Mouse (Mus musculus) embryo, embryonic 11 days (tissue): Measurements from ENCODE around the gene Cript.
"Not testable (repeated sequence)": the region's sequence is repeated elsewhere in the genome, so short reads cannot be mapped to it uniquely, and the experiment has no call there.

Source experiments
- DNase-seq: peaks from one replicate; pipeline ENCODE4 v3.0.0-alpha.2; 2015

Gene Cript

DNA sequence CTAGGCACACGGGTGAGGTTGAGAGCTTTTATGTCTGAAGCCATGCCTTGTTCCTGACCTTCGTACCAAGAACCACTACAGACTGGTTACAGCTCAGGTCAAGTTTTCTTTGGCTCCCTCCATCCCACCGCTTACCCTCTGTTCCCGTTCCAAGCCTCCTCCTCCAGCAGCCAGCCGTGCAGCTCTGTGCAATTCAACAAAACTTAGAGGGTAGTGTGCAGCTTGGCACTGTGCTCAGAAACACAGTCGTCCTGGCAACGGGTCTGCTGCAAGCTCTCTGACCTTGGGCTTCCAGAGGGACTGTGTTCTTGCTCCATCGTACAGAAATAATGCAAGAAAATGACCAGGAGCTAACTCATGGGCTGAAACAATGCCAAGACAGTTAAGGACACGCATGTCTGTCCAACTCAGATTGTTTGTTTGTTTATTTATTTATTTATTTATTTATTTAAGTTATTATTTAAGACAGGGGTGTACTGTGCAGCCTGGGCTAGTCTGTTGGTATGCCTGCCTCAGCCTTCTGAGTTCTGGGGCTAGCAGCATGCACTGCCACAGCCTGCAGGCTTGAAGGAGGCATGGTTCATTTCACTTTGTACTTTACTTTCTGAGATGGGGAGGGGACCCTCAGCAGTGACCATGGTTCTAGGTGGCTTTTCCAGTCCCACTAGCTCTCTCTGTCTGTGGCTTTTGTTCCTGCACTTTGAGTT, 25.3 kb downstream of the Cript start:
- no peak for DNase-seq

GRCm38 (mm10) chr17:87051652-87052051, 26.3 kb downstream of the Cript start:
- no peak for DNase-seq

- DNase-seq = no peak
Observed at GRCm38 (mm10) chr17:87052432-87052831, 27.1 kb downstream of the Cript start.

- no peak for DNase-seq
Observed at GRCm38 (mm10) chr17:87053921-87054320, 28.6 kb downstream of the Cript start.

GRCm38 (mm10) chr17:87055051-87055459, 29.7 kb downstream of the Cript start:
- DNase-seq = peak; percentile 46

DNA sequence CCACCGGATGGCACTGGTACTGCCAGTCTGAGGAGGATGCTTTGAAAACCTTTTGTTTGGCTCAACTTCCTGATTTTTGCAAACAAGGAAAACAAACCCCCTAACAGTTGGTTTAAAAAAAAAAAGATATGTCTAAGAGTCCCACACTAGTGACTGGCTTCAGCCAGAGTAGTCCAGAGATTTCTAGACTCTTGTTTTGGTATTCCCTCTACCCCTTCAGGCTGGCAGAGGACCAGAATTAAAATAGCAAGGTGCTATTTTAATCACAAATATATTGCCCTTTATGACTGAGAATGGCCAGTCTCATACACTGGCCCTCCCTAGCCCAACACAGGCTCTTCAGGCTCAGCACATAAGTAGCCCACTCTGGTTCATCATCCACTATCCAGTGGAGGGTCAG, 30.3 kb downstream of the Cript start:
- no peak for DNase-seq

DNA sequence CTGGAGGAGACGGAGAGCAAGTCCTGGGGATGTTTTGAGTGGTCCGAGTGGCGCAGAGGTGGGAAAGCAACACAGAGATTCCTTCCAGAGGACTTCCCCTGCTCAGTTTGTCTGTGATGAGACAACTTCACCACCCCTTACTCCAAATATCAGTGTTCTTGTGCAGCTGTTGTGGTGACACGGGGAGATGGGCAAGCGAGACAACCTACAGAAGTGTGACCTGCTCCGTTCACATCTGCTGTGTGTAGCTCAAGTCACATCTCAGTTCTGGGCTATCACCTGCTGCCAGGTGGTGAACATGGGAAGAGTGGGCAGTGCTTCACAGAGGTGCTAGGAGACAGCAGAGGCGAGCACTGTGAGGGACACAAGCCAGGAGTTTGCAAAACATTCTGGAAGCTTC, 31.4 kb downstream of the Cript start:
- DNase-seq = no peak

- DNase-seq = peak; percentile 42
Observed at GRCm38 (mm10) chr17:87057486-87058266, 32.3 kb downstream of the Cript start.

- DNase-seq = no peak
Observed at GRCm38 (mm10) chr17:87062639-87063038, 37.3 kb downstream of the Cript start.

GRCm38 (mm10) chr17:87063461-87063860, 38.1 kb downstream of the Cript start:
- no peak for DNase-seq

DNA sequence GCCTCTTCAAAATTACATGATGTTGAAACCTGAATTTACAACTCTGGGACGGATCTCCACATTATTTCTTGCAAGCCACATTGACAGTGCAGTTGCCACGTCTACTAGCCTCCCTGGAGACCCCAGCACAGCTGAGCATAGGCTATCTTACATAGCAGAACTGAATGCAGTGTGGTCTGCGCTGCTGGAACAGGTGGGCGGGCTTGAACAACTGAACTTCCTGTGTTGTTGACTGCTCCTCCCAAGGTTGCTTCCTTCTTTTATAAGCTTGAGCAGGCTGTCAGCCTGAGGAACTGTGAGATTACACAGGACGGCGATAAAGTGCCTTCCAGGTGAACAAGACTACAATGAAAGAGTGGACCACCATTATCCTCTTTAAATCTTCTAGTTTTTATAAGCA, 38.6 kb downstream of the Cript start:
- DNase-seq = no peak

- no peak for DNase-seq
Observed at GRCm38 (mm10) chr17:87068997-87069396, 43.6 kb downstream of the Cript start.

DNA sequence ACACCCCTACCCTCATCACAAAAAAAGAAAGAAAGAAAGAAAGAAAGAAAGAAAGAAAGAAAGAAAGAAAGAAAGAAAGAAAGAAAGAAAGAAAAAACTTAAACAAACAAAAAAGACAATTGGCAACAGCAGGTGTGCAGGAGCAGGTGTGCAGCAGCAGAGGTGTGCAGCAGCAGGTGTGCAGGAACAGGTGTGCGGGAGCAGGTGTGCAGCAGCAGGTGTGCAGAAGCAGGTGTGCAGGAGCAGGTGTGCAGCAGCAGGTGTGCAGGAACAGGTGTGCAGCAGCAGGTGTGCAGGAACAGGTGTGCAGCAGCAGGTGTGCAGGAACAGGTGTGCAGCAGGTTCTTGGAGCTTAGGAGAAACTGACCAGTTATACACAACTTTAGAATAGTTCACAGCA, 46.8 kb downstream of the Cript start:
- DNase-seq = not testable (repeated sequence)

- DNase-seq = no peak
Observed at GRCm38 (mm10) chr17:87072766-87073440, 47.6 kb downstream of the Cript start.

DNA sequence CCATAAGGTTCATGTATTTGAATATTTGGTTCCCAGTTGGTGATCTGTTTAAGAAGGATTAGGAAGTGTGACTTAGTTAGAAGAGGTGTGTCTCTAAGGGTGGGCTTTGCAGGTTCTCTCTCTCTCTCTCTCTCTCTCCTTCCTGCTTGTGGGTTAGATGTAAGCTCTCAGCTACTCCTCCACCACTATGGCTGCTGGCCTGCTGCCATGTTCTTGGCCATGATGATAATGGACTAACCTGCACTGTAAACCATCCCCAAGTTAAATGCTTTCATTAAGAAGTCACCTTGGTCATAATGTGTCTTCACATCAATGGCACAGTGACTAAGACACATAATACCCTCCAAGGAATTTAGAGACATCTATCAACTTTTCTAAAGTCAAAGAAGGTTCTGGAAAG, 48.1 kb downstream of the Cript start:
- no peak for DNase-seq

DNA sequence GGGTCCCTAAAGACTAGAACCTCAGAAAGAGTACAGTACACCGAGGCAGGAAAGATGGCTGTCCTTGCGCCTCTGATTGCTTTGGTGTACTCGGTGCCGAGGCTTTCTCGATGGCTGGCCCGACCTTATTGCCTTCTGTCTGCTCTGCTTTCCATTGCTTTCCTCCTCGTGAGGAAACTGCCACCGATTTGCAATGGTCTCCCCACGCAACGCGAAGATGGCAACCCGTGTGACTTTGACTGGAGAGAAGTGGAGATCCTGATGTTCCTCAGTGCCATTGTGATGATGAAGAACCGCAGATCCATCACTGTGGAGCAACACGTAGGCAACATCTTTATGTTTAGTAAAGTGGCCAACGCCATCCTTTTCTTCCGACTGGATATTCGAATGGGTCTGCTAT, 52.9 kb downstream of the Cript start:
- DNase-seq = not testable (repeated sequence)

DNA sequence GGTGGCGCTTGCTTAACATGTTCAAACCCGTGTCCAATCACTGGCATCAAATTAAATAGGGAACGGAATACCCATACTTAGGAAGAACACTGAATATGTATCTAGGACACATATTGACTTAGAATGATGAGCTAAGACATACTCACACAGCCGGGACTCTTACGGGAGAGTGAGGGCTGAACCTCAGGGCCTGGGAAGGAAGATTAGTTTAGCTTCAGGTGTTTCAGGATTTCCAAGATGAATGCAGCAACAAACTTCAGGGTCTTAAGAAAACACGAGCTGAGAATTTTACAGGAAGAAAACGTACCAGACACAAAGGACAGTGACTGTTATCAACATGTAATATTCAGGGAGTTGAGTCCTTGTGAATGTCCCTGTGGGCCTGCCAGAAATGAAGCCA, 55.4 kb downstream of the Cript start:
- DNase-seq = no peak

DNA sequence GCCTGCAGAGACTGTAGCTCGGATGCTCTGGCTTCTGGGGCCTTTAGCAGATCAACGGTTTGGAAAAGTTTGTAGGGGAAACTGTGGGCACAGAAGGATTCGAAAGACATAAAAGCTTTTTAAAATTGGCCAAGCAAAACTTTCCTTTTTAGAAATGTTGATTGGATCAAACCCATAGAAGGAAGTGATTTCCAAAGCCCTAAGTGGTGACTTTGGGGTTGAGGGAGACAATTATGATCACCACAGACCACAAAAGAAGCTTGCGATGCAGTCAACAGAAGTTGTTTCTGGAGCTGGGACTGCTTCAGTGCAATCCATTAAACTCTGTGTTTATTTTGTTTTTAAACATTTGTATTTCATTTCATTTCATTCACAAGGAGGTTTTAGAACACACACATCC, 57.2 kb downstream of the Cript start:
- no peak for DNase-seq

GRCm38 (mm10) chr17:87083671-87084070, 58.3 kb downstream of the Cript start:
- no peak for DNase-seq
